Mouse (Mus musculus): ENCODE data around the gene Mpig6b.

DNA sequence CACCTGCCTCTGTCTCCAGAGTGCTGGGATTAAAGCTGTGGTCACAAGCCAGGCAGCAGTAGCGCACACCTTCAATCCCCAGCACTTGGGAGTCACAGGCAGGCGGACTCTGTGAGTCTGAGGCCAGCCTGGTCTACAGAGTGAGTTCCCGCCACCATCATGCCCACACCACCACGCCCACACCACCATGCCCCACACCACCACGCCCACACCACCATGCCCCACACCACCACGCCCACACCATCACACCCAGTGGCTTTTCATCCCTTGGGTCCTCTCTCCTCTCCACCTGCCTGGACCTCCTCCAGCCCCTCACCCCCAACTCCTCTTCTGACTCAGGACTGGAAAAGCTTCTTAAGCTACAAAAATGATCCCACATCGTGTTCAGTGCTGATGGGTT, 34.1 kb downstream of the Mpig6b start:
- TF ChIP-seq CTCF (IDR thresholded peaks at IDR 0.05; ENCODE audit: control insufficient read depth, insufficient read depth, insufficient replicate concordance, low read depth, low read length) = no peak
- no peak for TF ChIP-seq POLR2A (IDR thresholded peaks at IDR 0.05; ENCODE audit: control insufficient read depth, low read depth, low read length)
